Mouse (Mus musculus) limb, embryonic 11.5 days (tissue): ENCODE measurements around the gene Actg2. TPM values are rescaled to one million over a fixed set of nuclear protein-coding genes. Genes with fewer than 3 reads are reported as not detected.

Experiments
- ATAC-seq: fragments of 200-750 bp; cut with Nextera tagmentation; 2 replicates; pipeline ENCODE4 v1.8.0; 2017; ENCODE audit warnings: low read depth; ENCODE audit not compliant: insufficient number of reproducible peaks, low FRiP score, low TSS enrichment
- DNase-seq: peaks from one replicate; pipeline ENCODE4 v3.0.0-alpha.2; 2015; ENCODE audit warnings: low spot score
- H3K27ac ChIP-seq: fragments of 300-500 bp; sonication (generic); replicated peaks from 2 replicates; pipeline ENCODE4 v1.5.1; 2014; ENCODE audit warnings: low read depth, mild to moderate bottlenecking, low read length
- H3K27me3 ChIP-seq: fragments of 300-500 bp; sonication (generic); 2 replicates; pipeline ENCODE4 v1.6.1; 2014; ENCODE audit warnings: mild to moderate bottlenecking, low read length, mixed read lengths; ENCODE audit not compliant: control insufficient read depth, insufficient read depth
- H3K36me3 ChIP-seq: fragments of 300-500 bp; sonication (generic); 2 replicates; pipeline ENCODE4 v1.6.1; 2014; ENCODE audit warnings: mild to moderate bottlenecking, low read length, moderate library complexity, mixed read lengths; ENCODE audit not compliant: control insufficient read depth, insufficient read depth
- H3K4me1 ChIP-seq: fragments of 300-500 bp; sonication (generic); 2 replicates; pipeline ENCODE4 v1.6.1; 2014; ENCODE audit warnings: low read length, mixed read lengths; ENCODE audit not compliant: control insufficient read depth, insufficient read depth
- H3K4me2 ChIP-seq: fragments of 300-500 bp; sonication (generic); 2 replicates; pipeline ENCODE4 v1.6.1; 2014; ENCODE audit warnings: low read depth, mild to moderate bottlenecking, moderate library complexity; ENCODE audit not compliant: severe bottlenecking
- H3K4me3 ChIP-seq: fragments of 300-500 bp; sonication (generic); 2 replicates; pipeline ENCODE4 v1.5.1; 2014; ENCODE audit warnings: low read depth, low read length
- H3K9ac ChIP-seq: fragments of 300-500 bp; sonication (generic); 2 replicates; pipeline ENCODE4 v1.6.1; 2014; ENCODE audit warnings: mild to moderate bottlenecking, low read length
- H3K9me3 ChIP-seq: fragments of 300-500 bp; sonication (generic); 2 replicates; pipeline ENCODE4 v1.6.1; 2016; ENCODE audit warnings: low read length; ENCODE audit not compliant: control insufficient read depth
- WGBS: fragments of 180-500 bp; shearing (Covaris S2); extraction: QIAGEN DNeasy Blood & Tissue Kit; methylation state at CpG from one replicate; pipeline ENCODE4 v1.1.7; 2014; 5-methylcytosine and 5-hydroxymethylcytosine counted together
- polyA plus RNA-seq: library from polyadenylated mRNA; unstranded; fragments of >200 nt; fragmentation: Nextera tagmentation; extraction: Ambion mirVana; gene quantifications from 2 replicates; pipeline ENCODE4 v1.2.1, GENCODE M21; 2014

Gene Actg2
- polyA plus RNA-seq, 1 experiment from 2014 or later: 0.76 TPM

- WGBS: under 1% methylated on average over 54 of the region's 54 CpGs
- peak within 1 kb of the TSS; percentile 78 for H3K9ac ChIP-seq
- no peaks in the 10 kb centered on the region for H3K9me3 ChIP-seq
- H3K27me3 ChIP-seq: no peaks in the 10 kb centered on the region
- 0 out of 2 replicates have a peak, but pooled peaks cover 10% of the 10 kb centered on the region for H3K4me1 ChIP-seq
- peak within 1 kb of the TSS; percentile 72 for H3K4me3 ChIP-seq
- peak within 1 kb of the TSS; percentile 69 for H3K4me2 ChIP-seq
- peak; percentile 98 for DNase-seq
- ATAC-seq: peak; percentile 99
- peak within 1 kb of the TSS; percentile 75 for H3K27ac ChIP-seq
- H3K36me3 ChIP-seq: no peaks in the 10 kb centered on the region
Measured at GRCm38 (mm10) chr6:83506258-83507167, 29.6 kb downstream of the Actg2 start, which contains the start of gene Dguok. Gene Dguok (minus strand): TSS chr6:83506969.

- ATAC-seq: no peak
- H3K4me2 ChIP-seq: peak overlapping the region; percentile 69
- no peak for DNase-seq
- H3K4me3 ChIP-seq: peak overlapping the region; percentile 72; the same call in 1 of the 2 replicates
- no peak overlapping the region for H3K9ac ChIP-seq
- H3K27me3 ChIP-seq: no peaks in the 10 kb centered on the region
- H3K4me1 ChIP-seq: 0 out of 2 replicates have a peak, but pooled peaks cover 10% of the 10 kb centered on the region
- 89% methylated on average over 4 of the region's 4 CpGs for WGBS
- no peaks in the 10 kb centered on the region for H3K36me3 ChIP-seq
- H3K9me3 ChIP-seq: no peaks in the 10 kb centered on the region
- H3K27ac ChIP-seq: no peak overlapping the region
Measured at GRCm38 (mm10) chr6:83505554-83505953, 30.5 kb downstream of the Actg2 start.

- H3K9ac ChIP-seq: no peak overlapping the region
- no peak overlapping the region for H3K4me3 ChIP-seq
- H3K27me3 ChIP-seq: no peaks in the 10 kb centered on the region
- DNase-seq: no peak
- no peak overlapping the region for H3K4me2 ChIP-seq
- H3K9me3 ChIP-seq: no peaks in the 10 kb centered on the region
- no peak overlapping the region for H3K27ac ChIP-seq
- ATAC-seq: no peak
- 87% methylated on average over 3 of the region's 3 CpGs for WGBS
- H3K36me3 ChIP-seq: no peaks in the 10 kb centered on the region
- H3K4me1 ChIP-seq: 0 out of 2 replicates have a peak, but pooled peaks cover 10% of the 10 kb centered on the region
Measured at GRCm38 (mm10) chr6:83503361-83503760, 32.7 kb downstream of the Actg2 start.

GRCm38 (mm10) chr6:83502656-83503055 lies 33.4 kb downstream of the Actg2 start:
- no peak overlapping the region for H3K4me3 ChIP-seq
- DNase-seq (no peak), ATAC-seq (no peak)
- H3K4me1 ChIP-seq: 0 out of 2 replicates have a peak, but pooled peaks cover 10% of the 10 kb centered on the region
- no peak overlapping the region for H3K4me2 ChIP-seq
- H3K27me3 ChIP-seq: no peaks in the 10 kb centered on the region
- H3K9me3 ChIP-seq: no peaks in the 10 kb centered on the region
- H3K9ac ChIP-seq: no peak overlapping the region
- WGBS: 90% methylated on average over 3 of the region's 3 CpGs
- H3K27ac ChIP-seq: no peak overlapping the region
- no peaks in the 10 kb centered on the region for H3K36me3 ChIP-seq

- 0 out of 2 replicates have a peak, but pooled peaks cover 4% of the 10 kb centered on the region for H3K4me1 ChIP-seq
- H3K9me3 ChIP-seq: no peaks in the 10 kb centered on the region
- no peak overlapping the region for H3K9ac ChIP-seq
- DNase-seq (no peak), ATAC-seq (no peak)
- no peak overlapping the region for H3K27ac ChIP-seq
- WGBS: 55% methylated on average over 9 of the region's 9 CpGs
- no peaks in the 10 kb centered on the region for H3K27me3 ChIP-seq
- no peaks in the 10 kb centered on the region for H3K36me3 ChIP-seq
- no peak overlapping the region for H3K4me3 ChIP-seq
- no peak overlapping the region for H3K4me2 ChIP-seq
Measured at GRCm38 (mm10) chr6:83501524-83502310, 34.3 kb downstream of the Actg2 start.

- Histone ChIP-seq H3K27ac (no peak overlapping the region), H3K27me3 (no peaks in the 10 kb centered on the region), H3K9me3 (no peaks in the 10 kb centered on the region), H3K36me3 (no peaks in the 10 kb centered on the region), H3K4me2 (no peak overlapping the region), H3K4me3 (no peak overlapping the region), H3K9ac (no peak overlapping the region), H3K4me1 (no peaks in the 10 kb centered on the region)
- DNase-seq (no peak), ATAC-seq (no peak)
- WGBS: 56% methylated on average over 3 of the region's 3 CpGs
Measured at GRCm38 (mm10) chr6:83500462-83500861, 35.6 kb downstream of the Actg2 start.

GRCm38 (mm10) chr6:83499078-83499477 lies 37.0 kb downstream of the Actg2 start:
- DNase-seq (no peak), ATAC-seq (no peak)
- WGBS: 89% methylated on average over 10 of the region's 10 CpGs
- Histone ChIP-seq H3K9me3 (no peaks in the 10 kb centered on the region), H3K27ac (no peak overlapping the region), H3K9ac (no peak overlapping the region), H3K36me3 (no peaks in the 10 kb centered on the region), H3K4me2 (no peak overlapping the region), H3K4me1 (no peaks in the 10 kb centered on the region), H3K4me3 (no peak overlapping the region), H3K27me3 (no peaks in the 10 kb centered on the region)
